Mouse (Mus musculus) stomach, embryonic 14.5 days (tissue): Measurements from ENCODE around the gene Gm34653. TPM values are rescaled to one million over a fixed set of nuclear protein-coding genes. Genes with fewer than 3 reads are reported as not detected.
A peak's percentile ranks its signal among the peaks of the same experiment; 100 is the strongest.
"Not testable (repeated sequence)": the region's sequence is repeated elsewhere in the genome, so short reads cannot be mapped to it uniquely, and the experiment has no call there.

Experiments
- ATAC-seq: fragments of 200-750 bp; cut with Nextera tagmentation; 2 replicates; pipeline ENCODE4 v1.8.0; 2017; ENCODE audit warnings: low read depth, moderate TSS enrichment; ENCODE audit not compliant: insufficient number of reproducible peaks, insufficient read depth, low FRiP score
- H3K27ac ChIP-seq: fragments of 300-500 bp; sonication (generic); 2 replicates; pipeline ENCODE4 v1.5.1; 2014; ENCODE audit warnings: mild to moderate bottlenecking, low read length, moderate library complexity, mixed read lengths
- H3K27me3 ChIP-seq: fragments of 300-500 bp; sonication (generic); 2 replicates; pipeline ENCODE4 v1.6.1; 2014; ENCODE audit warnings: low read length, control low read depth, mixed read lengths; ENCODE audit not compliant: control insufficient read depth, insufficient read depth
- H3K36me3 ChIP-seq: fragments of 300-500 bp; sonication (generic); 2 replicates; pipeline ENCODE4 v1.6.1; 2014; ENCODE audit warnings: mild to moderate bottlenecking, control low read depth, low read length, moderate library complexity, mixed read lengths; ENCODE audit not compliant: control insufficient read depth, insufficient read depth
- H3K4me1 ChIP-seq: fragments of 300-500 bp; sonication (generic); 2 replicates; pipeline ENCODE4 v1.6.1; 2014; ENCODE audit warnings: low read length, control low read depth, mixed read lengths; ENCODE audit not compliant: control insufficient read depth, insufficient read depth
- H3K4me2 ChIP-seq: fragments of 300-500 bp; sonication (generic); replicated peaks from 2 replicates; pipeline ENCODE4 v1.6.1; 2014; ENCODE audit warnings: low read depth, low read length, control low read depth
- H3K4me3 ChIP-seq: fragments of 300-500 bp; sonication (generic); 2 replicates; pipeline ENCODE4 v1.5.1; 2014; ENCODE audit warnings: low read depth, low read length, control low read depth
- H3K9ac ChIP-seq: fragments of 300-500 bp; sonication (generic); replicated peaks from 2 replicates; pipeline ENCODE4 v1.6.1; 2014; ENCODE audit warnings: low read depth, mild to moderate bottlenecking, control low read depth, low read length, moderate library complexity, mixed read lengths
- H3K9me3 ChIP-seq: fragments of 300-500 bp; sonication (generic); 2 replicates; pipeline ENCODE4 v1.6.1; 2016; ENCODE audit warnings: low read depth, low read length, control low read depth; ENCODE audit not compliant: control insufficient read depth
- WGBS: fragments of 180-500 bp; shearing (Covaris S2); extraction: QIAGEN DNeasy Blood & Tissue Kit; methylation state at CpG from one replicate; pipeline ENCODE4 v1.1.7; 2014; 5-methylcytosine and 5-hydroxymethylcytosine counted together
- polyA plus RNA-seq: library from polyadenylated mRNA; unstranded; fragments of >200 nt; fragmentation: Nextera tagmentation; extraction: Ambion mirVana; gene quantifications from 2 replicates; pipeline ENCODE4 v1.2.1, GENCODE M21; 2014

The Gm34653 gene
- polyA plus RNA-seq, 1 experiment from 2014 or later = not detected

DNA sequence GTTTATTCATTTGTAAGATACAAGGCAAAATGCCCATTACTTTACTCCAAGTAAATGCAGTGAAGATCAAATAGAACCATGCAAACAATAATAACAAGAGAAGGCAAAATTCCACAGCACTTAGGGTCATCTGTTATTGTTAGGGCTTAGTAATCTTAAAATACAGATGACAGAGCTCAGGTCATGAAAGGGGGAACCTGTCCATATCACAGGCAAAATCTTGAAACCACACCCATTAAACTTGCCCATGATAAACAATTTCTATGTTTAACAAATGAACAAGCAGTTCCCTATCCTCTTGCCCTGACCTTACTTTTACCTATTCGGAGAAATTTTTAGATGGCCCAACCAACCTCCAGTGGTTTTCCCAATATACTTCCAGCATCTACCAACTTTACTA is 23.2 kb upstream of the Gm34653 start:
- 88% methylated on average over 1 of the region's 1 CpGs for WGBS
- Histone ChIP-seq H3K4me1 (no peaks in the 10 kb centered on the region), H3K9me3 (no peaks in the 10 kb centered on the region), H3K27me3 (no peaks in the 10 kb centered on the region), H3K9ac (no peak overlapping the region), H3K4me3 (no peak overlapping the region), H3K36me3 (peaks cover 72% of the 10 kb centered on the region), H3K27ac (no peak overlapping the region), H3K4me2 (no peak overlapping the region)
- no peak for ATAC-seq

DNA sequence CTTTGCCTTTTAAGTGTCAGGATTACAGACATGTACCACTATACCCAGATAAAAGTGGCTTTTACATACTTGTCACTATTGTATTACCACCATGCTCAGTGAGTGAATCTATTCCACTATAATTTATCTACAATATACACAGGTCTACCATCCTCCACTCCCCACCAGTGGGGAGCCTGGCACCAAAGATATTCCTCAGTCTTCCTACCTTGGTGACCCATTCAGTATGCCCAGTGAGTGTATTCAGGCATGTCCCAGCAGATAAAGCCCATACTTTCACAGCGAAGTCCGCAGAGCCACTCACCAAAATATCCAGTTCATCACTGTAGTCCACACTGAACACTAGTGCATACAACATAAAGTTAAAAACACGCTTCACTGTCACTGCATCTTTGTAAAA is 22.0 kb upstream of the Gm34653 start:
- WGBS = 94% methylated on average over 3 of the region's 3 CpGs
- ATAC-seq = no peak
- no peaks in the 10 kb centered on the region for H3K4me1 ChIP-seq
- H3K9me3 ChIP-seq = no peaks in the 10 kb centered on the region
- H3K27me3 ChIP-seq = no peaks in the 10 kb centered on the region
- no peak overlapping the region for H3K4me2 ChIP-seq
- H3K4me3 ChIP-seq = no peak overlapping the region
- peaks cover 75% of the 10 kb centered on the region for H3K36me3 ChIP-seq
- H3K27ac ChIP-seq = no peak overlapping the region
- H3K9ac ChIP-seq = no peak overlapping the region

DNA sequence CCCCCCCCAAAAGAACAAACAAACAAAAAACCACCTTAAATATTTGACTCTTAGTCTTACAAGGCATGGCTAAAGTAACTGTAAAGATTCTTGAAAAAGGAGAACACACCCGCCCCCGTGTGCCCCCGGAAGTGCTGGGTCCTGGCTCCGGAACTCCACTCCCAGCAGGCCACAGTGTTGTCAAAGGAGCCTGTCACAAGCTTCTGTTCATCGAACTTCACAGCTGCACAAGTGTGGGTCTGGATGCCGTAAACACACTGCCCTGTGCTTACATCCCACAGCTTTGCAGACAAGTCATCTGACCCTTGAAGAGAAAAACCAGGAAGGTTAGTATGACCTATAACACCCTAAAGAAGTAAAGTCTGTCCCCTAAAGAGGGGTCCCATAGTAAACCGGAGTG is 20.1 kb upstream of the Gm34653 start:
- Histone ChIP-seq H3K27ac (no peak overlapping the region), H3K4me1 (no peaks in the 10 kb centered on the region), H3K27me3 (no peaks in the 10 kb centered on the region), H3K4me2 (no peak overlapping the region), H3K9ac (no peak overlapping the region), H3K36me3 (peaks cover 70% of the 10 kb centered on the region), H3K9me3 (no peaks in the 10 kb centered on the region), H3K4me3 (no peak overlapping the region)
- 88% methylated on average over 7 of the region's 7 CpGs for WGBS
- no peak for ATAC-seq

DNA sequence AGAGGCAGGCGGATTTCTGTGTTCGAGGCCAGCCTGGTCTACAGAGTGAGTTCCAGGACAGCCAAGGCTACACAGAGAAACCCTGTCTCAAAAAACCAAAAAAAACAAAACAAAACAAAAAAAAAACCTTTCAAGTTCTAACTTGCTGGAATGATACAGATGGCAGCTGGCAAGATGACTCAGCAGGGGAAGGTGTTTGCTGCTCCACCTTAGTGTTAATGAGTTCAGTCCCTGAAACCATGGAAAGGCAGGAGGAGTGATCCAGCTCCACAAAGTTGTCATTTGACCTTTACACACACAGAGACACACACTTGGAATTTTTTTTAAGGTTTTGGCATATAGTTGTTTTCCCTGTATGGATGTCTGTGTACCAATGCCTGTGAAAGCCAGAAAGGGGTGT is 16.9 kb upstream of the Gm34653 start:
- 97% methylated on average over 2 of the region's 2 CpGs for WGBS
- H3K27ac ChIP-seq = not testable (repeated sequence)

DNA sequence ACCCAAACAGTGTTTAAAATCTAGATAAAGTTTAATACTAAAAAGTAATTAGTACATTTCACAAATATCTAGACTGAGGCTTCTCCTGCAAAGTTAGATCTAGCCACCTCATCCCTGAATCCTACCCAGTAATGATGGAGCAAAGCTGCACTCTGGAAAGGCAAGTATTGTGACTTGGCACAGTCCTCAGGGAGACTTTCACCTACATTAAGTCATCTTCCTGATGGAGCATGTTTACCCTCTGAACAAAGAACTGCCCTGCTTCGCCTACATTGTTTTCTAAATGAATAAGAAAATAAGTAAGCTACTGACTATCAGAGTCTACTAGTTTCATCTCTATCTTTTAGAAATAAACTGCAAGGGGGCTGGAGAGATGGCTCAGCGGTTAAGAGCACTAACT is 14.3 kb upstream of the Gm34653 start:
- H3K4me3 ChIP-seq = no peak overlapping the region
- H3K4me2 ChIP-seq = no peak overlapping the region
- WGBS = 93% methylated on average over 2 of the region's 2 CpGs
- peaks cover 27% of the 10 kb centered on the region for H3K36me3 ChIP-seq
- no peaks in the 10 kb centered on the region for H3K4me1 ChIP-seq
- no peaks in the 10 kb centered on the region for H3K9me3 ChIP-seq
- ATAC-seq = no peak
- H3K9ac ChIP-seq = no peak overlapping the region
- H3K27ac ChIP-seq = no peak overlapping the region
- no peaks in the 10 kb centered on the region for H3K27me3 ChIP-seq

More for the DNA sequence above, 16.9 kb upstream of the Gm34653 start:
- not testable (repeated sequence) for H3K4me1 ChIP-seq, H3K4me3 ChIP-seq, H3K9me3 ChIP-seq, ATAC-seq, H3K4me2 ChIP-seq, H3K9ac ChIP-seq, H3K27me3 ChIP-seq
- H3K36me3 ChIP-seq = peaks cover 47% of the 10 kb centered on the region

DNA sequence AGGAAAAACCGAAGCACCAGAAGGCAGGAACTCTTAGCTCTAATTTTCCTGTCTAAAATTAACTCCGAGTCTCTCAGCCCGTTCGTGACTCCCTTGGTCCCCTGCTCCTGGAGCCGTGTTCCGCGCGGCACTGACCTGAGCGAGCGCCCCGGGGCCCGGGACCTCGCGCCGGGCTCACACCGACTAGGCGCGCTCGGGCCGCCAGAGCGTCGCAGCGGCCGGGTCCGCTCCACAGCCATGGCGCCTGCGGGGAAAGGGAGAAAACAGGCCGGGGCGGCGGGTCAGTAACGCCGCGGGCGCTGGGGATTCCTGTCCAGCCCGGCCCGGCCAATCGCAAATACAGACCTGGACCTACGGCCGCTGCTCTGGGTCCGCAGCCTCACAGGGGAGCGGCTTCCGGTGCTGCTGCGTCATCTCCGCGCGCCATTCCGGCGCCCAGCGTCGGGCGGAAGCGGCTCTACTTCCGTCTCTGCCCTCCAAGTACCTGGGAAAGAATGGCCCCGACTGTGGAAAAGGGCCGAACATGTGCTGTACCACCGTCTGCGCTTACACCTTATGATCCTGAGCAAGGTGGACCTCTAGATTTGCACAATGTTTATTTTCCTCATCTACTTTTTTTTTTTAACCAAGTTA is 6.9 kb upstream of the Gm34653 start, which contains the start of gene Fbxw2:
TSS of gene Fbxw2 (minus strand) at position 485 of the 633 bp plus-strand sequence.
- Histone ChIP-seq H3K27ac (peak within 1 kb of the TSS; percentile 80; the same call in 1 of the 2 replicates), H3K4me1 (peaks cover 6% of the 10 kb centered on the region; the same call in 1 of the 2 replicates), H3K4me2 (peak within 1 kb of the TSS; percentile 88), H3K27me3 (no peaks in the 10 kb centered on the region), H3K9me3 (no peaks in the 10 kb centered on the region), H3K36me3 (peaks cover 4% of the 10 kb centered on the region; the same call in 1 of the 2 replicates), H3K9ac (peak within 1 kb of the TSS; percentile 91), H3K4me3 (peak within 1 kb of the TSS; percentile 95)
- ATAC-seq = peak; percentile 97
- under 1% methylated on average over 57 of the region's 57 CpGs for WGBS

DNA sequence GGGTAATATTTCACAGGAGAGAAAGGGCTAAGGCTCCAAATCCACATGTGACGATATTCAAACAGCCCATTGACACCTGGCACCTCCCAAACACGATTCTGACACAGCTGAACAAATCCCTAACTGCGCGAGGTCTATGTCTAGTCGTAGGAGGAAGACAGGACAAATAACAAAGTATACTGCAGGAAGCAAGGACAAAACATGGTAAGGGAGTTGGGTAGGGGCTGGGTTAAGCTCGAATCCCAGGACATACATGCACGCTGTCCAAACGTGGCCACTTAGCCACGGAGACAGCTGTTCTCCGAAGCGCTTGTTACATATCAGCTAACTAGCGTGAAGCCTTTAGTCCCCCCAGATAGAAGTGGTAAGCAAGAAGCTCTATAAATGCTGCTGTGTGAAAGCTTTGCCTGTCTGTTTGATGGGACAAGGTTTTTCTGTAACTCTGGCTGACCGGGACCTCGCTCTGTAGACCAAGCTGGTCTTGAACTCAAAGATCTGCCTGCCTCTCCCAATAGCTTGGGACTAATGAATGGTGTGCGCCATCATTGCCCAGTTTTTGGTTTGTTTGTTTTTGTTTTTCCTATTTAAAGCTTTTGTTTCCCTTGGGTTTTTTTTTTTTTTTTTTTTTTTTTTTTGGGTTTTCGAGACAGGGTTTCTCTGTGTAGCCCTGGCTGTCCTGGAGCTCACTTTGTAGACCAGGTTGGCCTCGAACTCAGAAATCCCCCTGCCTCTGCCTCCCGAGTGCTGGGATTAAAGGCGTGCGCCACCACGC is 6.2 kb upstream of the Gm34653 start:
- peaks cover 4% of the 10 kb centered on the region; the same call in 1 of the 2 replicates for H3K36me3 ChIP-seq
- H3K27me3 ChIP-seq = no peaks in the 10 kb centered on the region
- no peaks in the 10 kb centered on the region for H3K9me3 ChIP-seq
- H3K27ac ChIP-seq = peak overlapping the region; percentile 80; the same call in 1 of the 2 replicates
- H3K4me2 ChIP-seq = peak overlapping the region; percentile 88
- ATAC-seq = no peak
- H3K9ac ChIP-seq = peak overlapping the region; percentile 91
- 37% methylated on average over 20 of the region's 21 CpGs for WGBS
- H3K4me1 ChIP-seq = peaks cover 6% of the 10 kb centered on the region; the same call in 1 of the 2 replicates
- H3K4me3 ChIP-seq = peak overlapping the region; percentile 95

DNA sequence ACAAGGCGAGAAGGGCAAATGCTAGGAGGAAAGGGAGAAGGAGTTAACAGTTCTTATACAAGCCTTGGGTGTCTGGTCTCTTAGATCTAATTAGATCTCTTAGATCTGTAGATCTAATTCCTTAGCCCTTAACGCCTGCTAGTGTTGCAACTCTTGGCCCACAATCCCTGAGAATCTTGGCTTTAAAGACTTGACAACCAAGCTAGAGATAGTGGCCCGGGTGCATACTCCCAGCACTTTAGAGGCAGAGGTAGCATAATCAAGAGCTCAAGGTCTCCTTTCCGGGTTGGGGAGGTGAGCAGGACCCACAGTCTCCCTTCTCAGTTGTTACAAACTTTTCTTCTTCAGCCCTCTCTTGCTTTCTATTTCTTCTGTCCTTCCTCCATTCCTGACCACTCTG is 5.2 kb upstream of the Gm34653 start:
- H3K27me3 ChIP-seq = no peaks in the 10 kb centered on the region
- H3K4me1 ChIP-seq = peaks cover 6% of the 10 kb centered on the region; the same call in 1 of the 2 replicates
- H3K36me3 ChIP-seq = peaks cover 2% of the 10 kb centered on the region; the same call in 1 of the 2 replicates
- no peaks in the 10 kb centered on the region for H3K9me3 ChIP-seq
- 91% methylated on average over 4 of the region's 4 CpGs for WGBS
- H3K4me2 ChIP-seq = no peak overlapping the region
- ATAC-seq = no peak
- H3K9ac ChIP-seq = no peak overlapping the region
- no peak overlapping the region for H3K4me3 ChIP-seq
- H3K27ac ChIP-seq = no peak overlapping the region
